Mouse (Mus musculus): Measurements from ENCODE around the gene St8sia2. TPM values are rescaled to one million over a fixed set of nuclear protein-coding genes. Genes with fewer than 3 reads are reported as not detected.
A peak's percentile ranks its signal among the peaks of the same experiment; 100 is the strongest.

The St8sia2 gene
- polyA plus RNA-seq, 1 experiment from 2014 or later, result 7.8 TPM

DNA sequence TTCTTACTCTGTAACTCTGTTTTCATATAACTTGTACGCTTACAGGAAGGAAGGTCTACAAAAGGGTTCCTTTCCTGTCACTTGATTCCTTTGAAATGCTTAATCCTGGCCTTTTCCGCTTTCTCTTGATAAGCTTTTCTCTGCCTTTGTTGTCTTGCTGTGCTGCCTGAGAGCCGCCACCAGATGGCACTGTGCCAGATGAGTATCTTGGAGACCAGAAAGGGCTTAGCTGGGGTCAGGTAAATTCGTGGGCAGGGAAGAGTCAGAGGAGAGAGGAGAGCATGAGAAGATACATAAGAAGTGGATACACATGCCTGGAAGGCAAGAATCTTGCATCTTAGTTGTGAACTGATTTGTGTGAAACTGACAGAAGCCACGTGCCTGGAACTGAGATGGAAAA, 11.5 kb upstream of the St8sia2 start:
- peak; percentile 79 for DNase-seq (ENCODE audit: low spot score)
- H3K9ac ChIP-seq (ENCODE audit: low read length), result no peak overlapping the region
- no peak overlapping the region for H3K4me2 ChIP-seq (ENCODE audit: low read length)
- H3K27ac ChIP-seq (ENCODE audit: low read depth), result no peak overlapping the region
- no peak for ATAC-seq (replicated peaks; ENCODE audit: low FRiP score, low TSS enrichment, low read depth)
- no peaks in the 10 kb centered on the region for H3K27me3 ChIP-seq (replicated peaks; ENCODE audit: control insufficient read depth, insufficient read depth, low read length)
- H3K4me3 ChIP-seq (ENCODE audit: low read depth, low read length), result no peak overlapping the region
- H3K9me3 ChIP-seq (ENCODE audit: control insufficient read depth, low read length), result no peaks in the 10 kb centered on the region
- no peaks in the 10 kb centered on the region for H3K36me3 ChIP-seq (ENCODE audit: control insufficient read depth, insufficient read depth, low read length)
- 12% methylated on average over 5 of the region's 5 CpGs for WGBS
- H3K4me1 ChIP-seq (replicated peaks; ENCODE audit: control insufficient read depth, insufficient read depth, low read length), result no peaks in the 10 kb centered on the region

DNA sequence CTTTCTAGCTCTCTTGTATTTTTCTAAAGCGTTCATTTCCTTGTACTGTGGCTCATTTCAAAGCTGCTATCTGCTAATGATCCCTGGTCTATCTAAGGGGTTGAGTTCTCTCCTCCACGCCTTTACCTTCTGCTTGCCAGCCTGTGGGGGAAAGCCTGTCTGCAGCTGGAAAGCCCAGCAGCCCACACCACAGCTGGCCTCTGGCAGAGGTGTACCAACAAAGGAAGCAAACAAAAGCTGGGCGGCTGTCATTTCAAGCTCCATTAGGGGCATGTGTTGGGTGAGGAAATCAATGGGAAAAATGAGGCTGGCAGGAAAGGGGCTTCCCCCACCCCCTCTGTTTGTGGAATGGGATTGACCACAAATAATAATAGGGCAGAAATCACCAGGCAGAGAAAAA, 10.7 kb upstream of the St8sia2 start:
- Histone ChIP-seq H3K27ac (ENCODE audit: low read depth) (no peak overlapping the region), H3K4me2 (ENCODE audit: low read length) (no peak overlapping the region), H3K36me3 (ENCODE audit: control insufficient read depth, insufficient read depth, low read length) (no peaks in the 10 kb centered on the region), H3K4me3 (ENCODE audit: low read depth, low read length) (no peak overlapping the region), H3K4me1 (replicated peaks; ENCODE audit: control insufficient read depth, insufficient read depth, low read length) (no peaks in the 10 kb centered on the region), H3K9ac (ENCODE audit: low read length) (no peak overlapping the region), H3K9me3 (ENCODE audit: control insufficient read depth, low read length) (no peaks in the 10 kb centered on the region), H3K27me3 (replicated peaks; ENCODE audit: control insufficient read depth, insufficient read depth, low read length) (no peaks in the 10 kb centered on the region)
- WGBS, result 70% methylated on average over 3 of the region's 3 CpGs
- ATAC-seq (replicated peaks; ENCODE audit: low FRiP score, low TSS enrichment, low read depth) (no peak), DNase-seq (ENCODE audit: low spot score) (no peak)

GRCm38 (mm10) chr7:74022571-74022970, 9.1 kb upstream of the St8sia2 start:
- no peaks in the 10 kb centered on the region for H3K4me1 ChIP-seq (replicated peaks; ENCODE audit: control insufficient read depth, insufficient read depth, low read length)
- no peaks in the 10 kb centered on the region for H3K27me3 ChIP-seq (replicated peaks; ENCODE audit: control insufficient read depth, insufficient read depth, low read length)
- no peak overlapping the region for H3K4me2 ChIP-seq (ENCODE audit: low read length)
- ATAC-seq (replicated peaks; ENCODE audit: low FRiP score, low TSS enrichment, low read depth), result no peak
- DNase-seq (ENCODE audit: low spot score), result no peak
- H3K4me3 ChIP-seq (ENCODE audit: low read depth, low read length), result no peak overlapping the region
- H3K27ac ChIP-seq (ENCODE audit: low read depth), result no peak overlapping the region
- H3K9ac ChIP-seq (ENCODE audit: low read length), result no peak overlapping the region
- H3K36me3 ChIP-seq (ENCODE audit: control insufficient read depth, insufficient read depth, low read length), result no peaks in the 10 kb centered on the region
- H3K9me3 ChIP-seq (ENCODE audit: control insufficient read depth, low read length), result no peaks in the 10 kb centered on the region
- 38% methylated on average over 2 of the region's 2 CpGs for WGBS

- H3K4me1 ChIP-seq (replicated peaks; ENCODE audit: control insufficient read depth, insufficient read depth, low read length), result no peaks in the 10 kb centered on the region
- no peak overlapping the region for H3K4me2 ChIP-seq (ENCODE audit: low read length)
- ATAC-seq (replicated peaks; ENCODE audit: low FRiP score, low TSS enrichment, low read depth) (no peak), DNase-seq (ENCODE audit: low spot score) (no peak)
- WGBS, result 82% methylated on average over 6 of the region's 6 CpGs
- no peaks in the 10 kb centered on the region for H3K9me3 ChIP-seq (ENCODE audit: control insufficient read depth, low read length)
- H3K27ac ChIP-seq (ENCODE audit: low read depth), result no peak overlapping the region
- H3K9ac ChIP-seq (ENCODE audit: low read length), result no peak overlapping the region
- H3K36me3 ChIP-seq (ENCODE audit: control insufficient read depth, insufficient read depth, low read length), result no peaks in the 10 kb centered on the region
- no peaks in the 10 kb centered on the region for H3K27me3 ChIP-seq (replicated peaks; ENCODE audit: control insufficient read depth, insufficient read depth, low read length)
- no peak overlapping the region for H3K4me3 ChIP-seq (ENCODE audit: low read depth, low read length)
These were observed 8.3 kb upstream of the St8sia2 start for GRCm38 (mm10) chr7:74021771-74022170.

- no peaks in the 10 kb centered on the region; the same call in 1 of the 2 replicates for H3K4me1 ChIP-seq (replicated peaks; ENCODE audit: control insufficient read depth, insufficient read depth, low read length)
- 76% methylated on average over 2 of the region's 2 CpGs for WGBS
These were observed 3.1 kb upstream of the St8sia2 start for GRCm38 (mm10) chr7:74016613-74017012.

GRCm38 (mm10) chr7:74012858-74013600, 461 bp downstream of the St8sia2 start:
- no peak for DNase-seq (ENCODE audit: low spot score)
- H3K27ac ChIP-seq (ENCODE audit: low read depth), result peak overlapping the region; percentile 65
- H3K4me3 ChIP-seq (ENCODE audit: low read depth, low read length), result peak overlapping the region; percentile 69
- H3K9me3 ChIP-seq (ENCODE audit: control insufficient read depth, low read length), result no peaks in the 10 kb centered on the region
- no peaks in the 10 kb centered on the region; the same call in 1 of the 2 replicates for H3K4me1 ChIP-seq (replicated peaks; ENCODE audit: control insufficient read depth, insufficient read depth, low read length)
- WGBS, result 1% methylated on average over 60 of the region's 70 CpGs
- peak overlapping the region; percentile 69 for H3K9ac ChIP-seq (ENCODE audit: low read length)
- H3K36me3 ChIP-seq (ENCODE audit: control insufficient read depth, insufficient read depth, low read length), result no peaks in the 10 kb centered on the region
- ATAC-seq (replicated peaks; ENCODE audit: low FRiP score, low TSS enrichment, low read depth), result peak; percentile 67
- peaks cover 9% of the 10 kb centered on the region; the same call in 1 of the 2 replicates for H3K27me3 ChIP-seq (replicated peaks; ENCODE audit: control insufficient read depth, insufficient read depth, low read length)
- peak overlapping the region; percentile 93 for H3K4me2 ChIP-seq (ENCODE audit: low read length)

More at GRCm38 (mm10) chr7:74016613-74017012, 3.1 kb upstream of the St8sia2 start:
- Histone ChIP-seq H3K4me3 (ENCODE audit: low read depth, low read length) (no peak overlapping the region), H3K36me3 (ENCODE audit: control insufficient read depth, insufficient read depth, low read length) (no peaks in the 10 kb centered on the region), H3K4me2 (ENCODE audit: low read length) (no peak overlapping the region), H3K27me3 (replicated peaks; ENCODE audit: control insufficient read depth, insufficient read depth, low read length) (peaks cover 9% of the 10 kb centered on the region; the same call in 1 of the 2 replicates), H3K27ac (ENCODE audit: low read depth) (no peak overlapping the region), H3K9ac (ENCODE audit: low read length) (no peak overlapping the region), H3K9me3 (ENCODE audit: control insufficient read depth, low read length) (no peaks in the 10 kb centered on the region)
- ATAC-seq (replicated peaks; ENCODE audit: low FRiP score, low TSS enrichment, low read depth) (no peak), DNase-seq (ENCODE audit: low spot score) (no peak)

GRCm38 (mm10) chr7:74011976-74012857, 1.3 kb downstream of the St8sia2 start:
- H3K36me3 ChIP-seq (ENCODE audit: control insufficient read depth, insufficient read depth, low read length), result no peaks in the 10 kb centered on the region
- peak overlapping the region; percentile 65; the same call in 1 of the 2 replicates for H3K27ac ChIP-seq (ENCODE audit: low read depth)
- ATAC-seq (replicated peaks; ENCODE audit: low FRiP score, low TSS enrichment, low read depth) (peak; percentile 20; the same call in 1 of the 2 replicates), DNase-seq (ENCODE audit: low spot score) (peak; percentile 73)
- WGBS, result 6% methylated on average over 40 of the region's 43 CpGs
- H3K4me2 ChIP-seq (ENCODE audit: low read length), result peak overlapping the region; percentile 93
- peaks cover 9% of the 10 kb centered on the region; the same call in 1 of the 2 replicates for H3K27me3 ChIP-seq (replicated peaks; ENCODE audit: control insufficient read depth, insufficient read depth, low read length)
- peak overlapping the region; percentile 69 for H3K9ac ChIP-seq (ENCODE audit: low read length)
- peak overlapping the region; percentile 69 for H3K4me3 ChIP-seq (ENCODE audit: low read depth, low read length)
- H3K9me3 ChIP-seq (ENCODE audit: control insufficient read depth, low read length), result no peaks in the 10 kb centered on the region
- H3K4me1 ChIP-seq (replicated peaks; ENCODE audit: control insufficient read depth, insufficient read depth, low read length), result peaks cover 2% of the 10 kb centered on the region

- no peak overlapping the region for H3K9ac ChIP-seq (ENCODE audit: low read length)
- 59% methylated on average over 7 of the region's 7 CpGs for WGBS
- H3K27ac ChIP-seq (ENCODE audit: low read depth), result no peak overlapping the region
- no peak overlapping the region for H3K4me3 ChIP-seq (ENCODE audit: low read depth, low read length)
- no peaks in the 10 kb centered on the region for H3K36me3 ChIP-seq (ENCODE audit: control insufficient read depth, insufficient read depth, low read length)
- H3K9me3 ChIP-seq (ENCODE audit: control insufficient read depth, low read length), result no peaks in the 10 kb centered on the region
- ATAC-seq (replicated peaks; ENCODE audit: low FRiP score, low TSS enrichment, low read depth), result no peak
- no peak overlapping the region for H3K4me2 ChIP-seq (ENCODE audit: low read length)
- no peak for DNase-seq (ENCODE audit: low spot score)
- H3K27me3 ChIP-seq (replicated peaks; ENCODE audit: control insufficient read depth, insufficient read depth, low read length), result peaks cover under 1% of the 10 kb centered on the region; the same call in 1 of the 2 replicates
- H3K4me1 ChIP-seq (replicated peaks; ENCODE audit: control insufficient read depth, insufficient read depth, low read length), result peaks cover 12% of the 10 kb centered on the region
These were observed 4.4 kb downstream of the St8sia2 start for GRCm38 (mm10) chr7:74008946-74009542.
